25 mouse cellular contexts compared by ENCODE assay signal in the genomic region with DNA sequence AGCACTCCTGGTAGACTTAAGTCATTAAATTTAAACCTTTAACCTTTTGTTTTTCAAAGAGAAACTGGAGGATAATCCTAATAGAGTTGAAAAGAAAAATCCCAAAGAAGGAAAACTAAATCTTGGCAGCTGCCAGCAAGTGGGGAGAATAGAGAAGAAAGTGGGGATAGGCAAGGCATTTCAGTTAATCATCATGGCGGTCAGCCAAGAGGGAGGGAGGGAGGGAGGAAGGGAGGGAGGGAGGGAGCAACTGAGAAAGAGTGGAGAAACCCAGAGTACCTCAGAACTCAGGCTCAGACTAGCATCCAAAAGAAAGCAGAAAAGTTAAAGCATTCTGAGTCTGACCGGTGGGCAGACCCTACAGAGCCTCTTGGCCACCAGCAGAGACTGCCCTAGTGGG.
"Had no signal": no experiment of that assay in that cellular context is flagged by ENCODE, and none has a peak within 500 bp of the region (broad histone marks: within the 10 kb centered on the region; RNA-seq: fewer than 3 reads in every experiment).

No protein-coding gene starts in this region.

- H3K27me3 ChIP-seq: limb, embryonic 12.5 days; limb, embryonic 15.5 days; lung, embryonic 15.5 days; megakaryocyte, embryonic 14.5 days; midbrain, embryonic 13.5 days; neural tube, embryonic 12.5 days; neural tube, embryonic 15.5 days had no signal

- H3K9me3 ChIP-seq: limb, embryonic 12.5 days; limb, embryonic 15.5 days; lung, embryonic 15.5 days; megakaryocyte, embryonic 14.5 days; midbrain, embryonic 10.5 days; midbrain, embryonic 13.5 days; neural tube, embryonic 12.5 days; neural tube, embryonic 15.5 days had no signal

- ATAC-seq: liver, postnatal 0 days; midbrain, embryonic 13.5 days had no signal

- H3K4me3 ChIP-seq: layer of hippocampus, adult 2 months; left cerebral cortex, adult 2 months; limb, embryonic 12.5 days; limb, embryonic 15.5 days; lung, embryonic 15.5 days; megakaryocyte, embryonic 14.5 days; midbrain, embryonic 10.5 days; midbrain, embryonic 13.5 days; neural tube, embryonic 12.5 days; neural tube, embryonic 15.5 days had no signal

- H3K36me3 ChIP-seq: limb, embryonic 12.5 days; limb, embryonic 15.5 days; lung, embryonic 15.5 days; midbrain, embryonic 10.5 days; midbrain, embryonic 13.5 days; neural tube, embryonic 12.5 days; neural tube, embryonic 15.5 days had no signal

- H3K27ac ChIP-seq: left cerebral cortex, adult 2 months; limb, embryonic 12.5 days; limb, embryonic 15.5 days; liver, embryonic 14.5 days; lung, embryonic 15.5 days; midbrain, embryonic 10.5 days; midbrain, embryonic 13.5 days; neural tube, embryonic 12.5 days; neural tube, embryonic 15.5 days; stomach, postnatal 0 days had no signal

- H3K9ac ChIP-seq: limb, embryonic 12.5 days; limb, embryonic 15.5 days; liver, embryonic 14.5 days; liver, postnatal 0 days; lung, embryonic 15.5 days; midbrain, embryonic 13.5 days; neural tube, embryonic 12.5 days; neural tube, embryonic 15.5 days had no signal

- DNase-seq: kidney, adult 18-20 months; kidney, adult 9 months; kidney, postnatal 14 days; kidney, postnatal 4 days; layer of hippocampus, postnatal 36 days; liver, postnatal 0 days; lung, postnatal 10 days; lung, postnatal 36 days; right cerebral cortex, adult 18-20 months; right cerebral cortex, postnatal 14 days; right cerebral cortex, postnatal 4 days; thymus, postnatal 25 days had no signal

- H3K4me2 ChIP-seq: limb, embryonic 12.5 days; limb, embryonic 15.5 days; liver, embryonic 11.5 days; lung, embryonic 15.5 days; midbrain, embryonic 13.5 days; neural tube, embryonic 12.5 days; neural tube, embryonic 15.5 days had no signal

- H3K4me1 ChIP-seq: limb, embryonic 12.5 days; limb, embryonic 15.5 days; lung, embryonic 15.5 days; megakaryocyte, embryonic 14.5 days; neural tube, embryonic 12.5 days had no signal
